Mouse (Mus musculus): ENCODE results near the gene Erc2.

DNA sequence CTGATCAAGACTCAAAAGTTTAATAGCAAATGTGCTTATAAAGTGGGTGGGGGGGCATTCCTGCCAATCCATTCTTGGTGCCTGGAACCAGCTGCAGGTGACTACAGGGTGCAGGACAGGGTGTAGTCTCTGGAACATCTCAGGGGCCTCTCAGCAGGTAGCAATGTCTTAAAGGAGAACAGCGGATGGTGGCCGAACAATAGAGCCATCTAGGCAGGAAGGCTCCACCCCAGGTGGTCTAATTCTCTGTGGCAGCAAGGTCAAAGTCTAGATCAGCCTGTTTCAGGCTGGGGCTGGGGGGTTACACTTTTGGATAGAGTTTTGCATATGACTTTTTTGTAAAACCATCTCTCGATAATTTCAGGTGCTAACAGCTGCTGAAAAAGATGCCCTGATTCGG is 51.9 kb downstream of the Erc2 start:
- TF ChIP-seq CTCF (IDR thresholded peaks at IDR 0.05; ENCODE audit: control insufficient read depth, insufficient read depth, insufficient read length) (no peak), MAX (IDR thresholded peaks at IDR 0.05) (no peak), MYOD1 (IDR thresholded peaks at IDR 0.05; ENCODE audit: control insufficient read depth, insufficient read length, low read depth) (no peak), USF1 (IDR thresholded peaks at IDR 0.05; ENCODE audit: low read depth) (no peak), MYOG (IDR thresholded peaks at IDR 0.05; ENCODE audit: control insufficient read depth, extremely low read depth, insufficient read length) (no peak), CEBPB (IDR thresholded peaks at IDR 0.05; ENCODE audit: low read depth) (no peak)
